Mouse (Mus musculus): ENCODE measurements around the gene Nln. TPM values are rescaled to one million over a fixed set of nuclear protein-coding genes. Genes with fewer than 3 reads are reported as not detected.

Nln gene
- 16.9 TPM for polyA plus RNA-seq (2017; shearing (Covaris generic))

GRCm38 (mm10) chr13:104109288-104109815, at the start of gene Nln, which contains the start of gene Sgtb:
TSS of gene Nln (minus strand) at chr13:104109614.
TSS of gene Sgtb (plus strand) at chr13:104109741.

Other genes starting within 250 kb of the Nln start
- 47.8 TPM for gene Erbin, start 189.1 kb downstream of the Nln start, polyA plus RNA-seq (2017; shearing (Covaris generic))
- 0.32 TPM for gene Sgtb, start 127 bp upstream of the Nln start, polyA plus RNA-seq (2017; shearing (Covaris generic))
- gene Trappc13, start 68.9 kb upstream of the Nln start, polyA plus RNA-seq (2017; shearing (Covaris generic)): 48.5 TPM
- gene Trim23, start 69.2 kb upstream of the Nln start, polyA plus RNA-seq (2017; shearing (Covaris generic)): 23.7 TPM
- 3.5 TPM for gene Cenpk, start 119.0 kb upstream of the Nln start, polyA plus RNA-seq (2017; shearing (Covaris generic))
- gene Ppwd1, start 119.2 kb upstream of the Nln start, polyA plus RNA-seq (2017; shearing (Covaris generic)): 10.3 TPM
- 34.0 TPM for gene Adamts6, start 178.2 kb upstream of the Nln start, polyA plus RNA-seq (2017; shearing (Covaris generic))

All from CD4-positive, CD25-positive, alpha-beta regulatory T cell, adult 9 weeks (primary cell).